Mouse (Mus musculus): Measurements from ENCODE around the gene Fbxw21. TPM values are rescaled to one million over a fixed set of nuclear protein-coding genes. Genes with fewer than 3 reads are reported as not detected.

Fbxw21 gene
- polyA plus RNA-seq, 1 experiment from 2014 or later: not detected

GRCm38 (mm10) chr9:109096856-109097255 is 65.0 kb downstream of the Fbxw21 start:
- H3K4me1 ChIP-seq (ENCODE audit: insufficient read depth, low read depth, low read length): peaks cover 9% of the 10 kb centered on the region; the same call in 1 of the 2 replicates
- 28% methylated on average over 6 of the region's 6 CpGs for WGBS
- peak overlapping the region; percentile 74 for H3K4me2 ChIP-seq (replicated peaks; ENCODE audit: low read depth, low read length)
- peak overlapping the region; percentile 97 for H3K27ac ChIP-seq (ENCODE audit: low read length)
- peak overlapping the region; percentile 75 for H3K9ac ChIP-seq (replicated peaks; ENCODE audit: low read depth)
- no peaks in the 10 kb centered on the region for H3K9me3 ChIP-seq (ENCODE audit: low read length)
- ATAC-seq (peak; percentile 13), DNase-seq (ENCODE audit: low spot score) (peak; percentile 59)
- TF ChIP-seq CTCF (IDR thresholded peaks at IDR 0.05): no peak
- peak overlapping the region; percentile 75 for H3K4me3 ChIP-seq (ENCODE audit: low read depth, low read length)
- no peaks in the 10 kb centered on the region for H3K36me3 ChIP-seq (ENCODE audit: insufficient read depth, low read length)
- H3K27me3 ChIP-seq (replicated peaks; ENCODE audit: insufficient read depth, low read length): no peaks in the 10 kb centered on the region

GRCm38 (mm10) chr9:109096251-109096661 is 65.6 kb downstream of the Fbxw21 start:
- H3K9ac ChIP-seq (replicated peaks; ENCODE audit: low read depth): peak overlapping the region; percentile 75
- DNase-seq (ENCODE audit: low spot score) (peak; percentile 37), ATAC-seq (no peak)
- H3K36me3 ChIP-seq (ENCODE audit: insufficient read depth, low read length): no peaks in the 10 kb centered on the region
- peak overlapping the region; percentile 75 for H3K4me3 ChIP-seq (ENCODE audit: low read depth, low read length)
- H3K9me3 ChIP-seq (ENCODE audit: low read length): no peaks in the 10 kb centered on the region
- TF ChIP-seq CTCF (IDR thresholded peaks at IDR 0.05) (no peak), EP300 (IDR thresholded peaks at IDR 0.05) (no peak)
- 22% methylated on average over 9 of the region's 9 CpGs for WGBS
- peak overlapping the region; percentile 74 for H3K4me2 ChIP-seq (replicated peaks; ENCODE audit: low read depth, low read length)
- no peaks in the 10 kb centered on the region for H3K27me3 ChIP-seq (replicated peaks; ENCODE audit: insufficient read depth, low read length)
- peak overlapping the region; percentile 97 for H3K27ac ChIP-seq (ENCODE audit: low read length)
- H3K4me1 ChIP-seq (ENCODE audit: insufficient read depth, low read depth, low read length): peaks cover 9% of the 10 kb centered on the region; the same call in 1 of the 2 replicates

GRCm38 (mm10) chr9:109095137-109095982 is 66.5 kb downstream of the Fbxw21 start, which contains the start of gene Plxnb1:
Gene Plxnb1, plus strand, starts transcription at chr9:109095389.
- ATAC-seq (peak; percentile 39), DNase-seq (ENCODE audit: low spot score) (peak; percentile 77)
- peaks cover 9% of the 10 kb centered on the region; the same call in 1 of the 2 replicates for H3K4me1 ChIP-seq (ENCODE audit: insufficient read depth, low read depth, low read length)
- no peaks in the 10 kb centered on the region for H3K27me3 ChIP-seq (replicated peaks; ENCODE audit: insufficient read depth, low read length)
- TF ChIP-seq EP300 (IDR thresholded peaks at IDR 0.05) (no peak), CTCF (IDR thresholded peaks at IDR 0.05) (no peak)
- H3K4me3 ChIP-seq (ENCODE audit: low read depth, low read length): peak within 1 kb of the TSS; percentile 75
- H3K27ac ChIP-seq (ENCODE audit: low read length): peak within 1 kb of the TSS; percentile 97
- no peaks in the 10 kb centered on the region for H3K9me3 ChIP-seq (ENCODE audit: low read length)
- no peaks in the 10 kb centered on the region for H3K36me3 ChIP-seq (ENCODE audit: insufficient read depth, low read length)
- peak within 1 kb of the TSS; percentile 75 for H3K9ac ChIP-seq (replicated peaks; ENCODE audit: low read depth)
- peak within 1 kb of the TSS; percentile 74 for H3K4me2 ChIP-seq (replicated peaks; ENCODE audit: low read depth, low read length)
- 1% methylated on average over 25 of the region's 102 CpGs for WGBS

- peak; percentile 86 for DNase-seq (ENCODE audit: low spot score)
- Histone ChIP-seq H3K4me2 (replicated peaks; ENCODE audit: low read depth, low read length) (peak overlapping the region; percentile 74), H3K9ac (replicated peaks; ENCODE audit: low read depth) (peak overlapping the region; percentile 75), H3K4me3 (ENCODE audit: low read depth, low read length) (peak overlapping the region; percentile 75), H3K27me3 (replicated peaks; ENCODE audit: insufficient read depth, low read length) (no peaks in the 10 kb centered on the region), H3K27ac (ENCODE audit: low read length) (peak overlapping the region; percentile 97), H3K4me1 (ENCODE audit: insufficient read depth, low read depth, low read length) (peaks cover 9% of the 10 kb centered on the region; the same call in 1 of the 2 replicates), H3K36me3 (ENCODE audit: insufficient read depth, low read length) (no peaks in the 10 kb centered on the region), H3K9me3 (ENCODE audit: low read length) (no peaks in the 10 kb centered on the region)
- 2% methylated on average over 20 of the region's 21 CpGs for WGBS
- peak; percentile 51 for ATAC-seq
- TF ChIP-seq CTCF (IDR thresholded peaks at IDR 0.05) (no peak), EP300 (IDR thresholded peaks at IDR 0.05) (no peak; the same call in 1 of the 2 replicates)
Observed at GRCm38 (mm10) chr9:109094553-109095136, 67.2 kb downstream of the Fbxw21 start.

GRCm38 (mm10) chr9:109093786-109094552 is 67.9 kb downstream of the Fbxw21 start:
- no peaks in the 10 kb centered on the region for H3K9me3 ChIP-seq (ENCODE audit: low read length)
- 12% methylated on average over 11 of the region's 11 CpGs for WGBS
- TF ChIP-seq EP300 (IDR thresholded peaks at IDR 0.05) (no peak; the same call in 1 of the 2 replicates), CTCF (IDR thresholded peaks at IDR 0.05) (no peak)
- peak overlapping the region; percentile 75 for H3K4me3 ChIP-seq (ENCODE audit: low read depth, low read length)
- peak; percentile 78 for DNase-seq (ENCODE audit: low spot score)
- H3K27ac ChIP-seq (ENCODE audit: low read length): peak overlapping the region; percentile 97
- H3K4me2 ChIP-seq (replicated peaks; ENCODE audit: low read depth, low read length): peak overlapping the region; percentile 74
- H3K27me3 ChIP-seq (replicated peaks; ENCODE audit: insufficient read depth, low read length): no peaks in the 10 kb centered on the region
- peaks cover 9% of the 10 kb centered on the region; the same call in 1 of the 2 replicates for H3K4me1 ChIP-seq (ENCODE audit: insufficient read depth, low read depth, low read length)
- peak; percentile 36 for ATAC-seq
- H3K36me3 ChIP-seq (ENCODE audit: insufficient read depth, low read length): no peaks in the 10 kb centered on the region
- no peak overlapping the region for H3K9ac ChIP-seq (replicated peaks; ENCODE audit: low read depth)

All from lung, postnatal 0 days (tissue).